Mouse (Mus musculus) testis, postnatal 10 days (tissue): Measurements from ENCODE around the gene Lexm.

Experiments used
- DNase-seq: peaks from one replicate; pipeline ENCODE4 v3.0.0; 2021; ENCODE audit warnings: low spot score

The Lexm gene

DNA sequence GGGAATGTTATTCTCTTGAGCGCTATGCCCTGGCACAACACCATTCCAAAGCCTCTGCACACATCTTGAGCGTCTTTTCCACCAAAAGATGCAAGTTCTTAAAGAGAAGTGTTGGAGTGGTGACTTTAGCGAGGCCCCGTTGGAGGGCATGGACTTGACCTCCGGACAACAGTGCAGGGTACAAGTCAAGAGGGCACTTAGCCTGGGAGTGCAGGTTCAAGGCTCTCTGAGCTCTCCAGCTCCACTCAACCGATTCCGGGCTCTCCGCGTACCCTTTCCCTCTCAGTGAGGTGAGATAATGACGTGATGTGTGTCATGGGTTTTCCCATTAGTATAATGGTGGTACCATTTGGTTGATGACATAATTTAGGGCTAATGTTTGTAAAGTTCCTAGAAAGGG is 7.2 kb upstream of the Lexm start:
- DNase-seq: no peak

DNA sequence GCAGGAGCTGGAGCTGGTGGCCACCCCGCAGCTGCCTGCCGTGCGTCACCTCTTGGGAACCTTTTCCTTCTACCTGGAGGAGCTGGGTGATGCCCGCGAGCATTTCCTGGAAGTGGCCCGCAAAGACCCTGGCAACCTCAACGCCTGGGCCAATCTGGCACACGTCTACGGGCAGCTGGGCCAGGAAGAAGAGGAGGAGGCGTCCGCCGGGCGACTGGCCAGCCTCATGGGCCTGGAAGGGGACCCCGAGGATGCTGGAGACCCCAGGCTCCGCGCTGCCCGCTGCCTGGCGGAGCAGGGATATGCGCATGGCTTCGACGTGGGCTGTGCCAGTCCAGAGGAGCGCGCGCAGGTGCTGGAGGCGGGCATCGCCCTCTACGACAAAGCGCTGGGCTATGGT is 5.7 kb upstream of the Lexm start:
- no peak for DNase-seq

DNA sequence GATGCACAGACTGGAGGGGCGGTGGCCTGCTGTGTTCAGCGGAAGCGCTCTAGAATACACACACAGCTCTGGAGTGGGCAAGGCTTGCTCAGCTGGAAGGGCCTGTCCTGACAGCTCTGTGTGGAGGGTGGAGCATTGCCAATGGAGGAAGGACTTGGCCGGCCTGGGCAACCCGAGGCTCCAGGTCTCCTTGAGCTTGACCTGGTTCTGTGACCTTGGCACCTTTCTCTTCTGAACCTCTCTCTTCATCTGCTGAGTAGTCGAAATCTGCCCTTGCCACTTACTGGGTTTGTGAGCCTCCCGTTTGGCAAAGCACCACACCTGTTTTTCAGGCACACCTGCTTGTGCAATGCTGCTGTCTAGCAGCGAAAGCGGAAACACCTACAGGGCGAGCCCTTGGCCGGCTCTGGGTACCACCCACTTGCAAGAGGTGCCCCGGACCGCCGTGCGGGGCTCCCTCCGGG is 5.0 kb upstream of the Lexm start, which contains the start of gene Ttc22:
TSS of gene Ttc22 (plus strand) at position 403 of the 464 bp plus-strand sequence.
- DNase-seq: no peak

DNA sequence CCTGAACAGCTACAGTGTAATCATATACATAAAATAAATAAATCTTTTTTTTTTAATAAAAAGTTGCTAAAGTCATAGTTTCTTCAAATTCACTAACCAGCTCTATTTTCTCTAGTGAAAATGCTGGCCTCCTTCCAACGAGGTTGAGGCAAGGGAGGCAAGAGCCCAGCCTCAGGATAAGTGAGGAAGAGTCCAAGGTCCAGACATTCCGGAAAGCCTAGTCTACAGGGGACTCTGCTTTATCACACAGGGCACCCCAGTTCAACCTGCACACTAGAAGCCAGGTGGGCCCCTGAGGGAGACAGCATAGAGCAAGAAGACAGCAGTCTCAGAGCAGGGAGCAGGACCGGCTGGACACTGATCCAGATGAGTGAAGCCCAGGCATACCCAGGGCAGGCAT is 4.4 kb upstream of the Lexm start:
- no peak for DNase-seq

DNA sequence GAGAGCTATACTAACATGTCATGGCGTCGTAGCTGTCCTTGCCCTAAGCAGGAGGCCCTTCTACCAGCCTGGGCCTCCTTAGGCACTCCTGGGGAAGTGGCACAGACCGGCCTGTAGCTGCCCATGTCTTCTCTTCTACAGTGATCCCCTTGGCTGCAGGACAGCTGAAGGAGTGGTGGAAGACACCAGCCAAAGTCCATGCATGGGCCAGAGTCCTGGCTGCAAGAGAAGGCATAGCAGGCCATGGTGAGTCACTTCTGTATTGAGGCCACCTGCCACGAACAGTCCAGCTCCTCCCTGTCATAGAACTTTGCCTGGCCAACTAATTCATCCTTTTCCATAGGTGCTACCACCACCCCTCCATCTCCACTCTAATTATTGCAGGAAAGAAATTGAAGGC is 1.9 kb upstream of the Lexm start:
- DNase-seq: no peak

DNA sequence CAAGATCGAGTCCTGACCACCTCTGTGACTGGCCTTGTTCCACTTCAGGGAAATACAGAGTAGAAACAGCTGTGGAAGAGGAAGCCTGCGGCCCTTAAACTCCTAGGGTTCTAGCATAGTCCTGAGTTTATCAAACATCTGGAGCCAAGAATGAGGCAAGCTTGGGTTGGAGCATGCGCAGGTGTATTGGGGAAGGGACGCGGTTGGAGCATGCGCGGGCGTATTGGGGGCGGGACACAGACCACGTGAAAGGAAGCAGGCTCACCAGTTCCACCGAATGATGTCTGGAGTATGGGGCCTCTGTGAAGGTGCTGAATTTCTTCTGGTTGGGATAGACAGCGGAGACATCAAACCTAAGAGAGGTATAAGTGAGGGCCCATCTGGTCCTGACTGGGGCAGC is 1.4 kb downstream of the Lexm start:
- DNase-seq: no peak

DNA sequence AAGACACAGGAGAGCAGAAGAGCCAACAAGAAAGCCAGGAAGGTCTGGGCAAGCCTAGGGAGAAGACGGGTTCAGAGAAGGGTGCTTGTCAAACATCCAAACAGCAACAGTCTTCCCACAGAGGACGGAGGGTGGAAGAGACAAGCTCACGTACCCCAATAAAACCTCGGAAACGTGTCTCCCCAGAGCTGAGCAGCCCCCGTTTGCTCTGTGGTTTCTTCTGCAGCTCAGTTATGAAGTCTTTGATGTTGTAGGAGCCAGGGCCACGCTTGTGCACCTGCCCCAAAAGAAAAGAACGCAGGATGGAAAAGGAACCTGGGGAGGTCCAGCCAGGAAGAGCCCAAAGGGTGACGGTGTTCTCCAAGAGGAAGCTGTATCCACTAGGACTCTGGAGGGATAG is 2.2 kb downstream of the Lexm start:
- DNase-seq: no peak

DNA sequence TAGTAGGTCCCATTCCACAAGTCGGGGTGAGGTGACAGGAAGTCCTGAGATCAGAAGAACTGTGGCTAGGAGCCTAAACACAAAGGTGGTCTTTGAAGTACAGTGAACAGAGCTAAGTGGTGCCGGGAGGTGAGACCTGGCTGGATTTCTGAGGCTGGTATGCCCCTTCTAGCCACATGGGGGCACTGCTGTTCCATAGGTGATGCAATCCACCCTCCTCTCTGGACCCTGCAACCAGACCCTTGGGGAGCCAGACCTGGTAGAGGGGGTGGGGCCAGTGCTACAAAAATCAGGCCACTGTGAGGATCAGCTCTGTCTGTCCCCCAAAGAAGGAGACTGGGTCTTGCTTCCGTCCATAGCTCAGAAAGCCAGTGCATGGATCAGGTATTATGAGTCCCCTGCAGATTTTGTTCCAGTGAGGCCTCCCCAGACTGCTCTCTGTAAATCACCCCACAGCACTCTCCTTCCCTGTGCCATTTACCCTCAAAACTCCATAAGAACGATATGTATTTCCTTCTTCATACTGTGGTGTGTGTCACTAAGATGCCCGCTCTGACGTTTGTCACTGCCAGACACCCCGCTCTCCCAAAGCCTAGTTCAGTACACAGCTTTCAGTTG is 2.8 kb downstream of the Lexm start:
- DNase-seq: peak; percentile 84

DNA sequence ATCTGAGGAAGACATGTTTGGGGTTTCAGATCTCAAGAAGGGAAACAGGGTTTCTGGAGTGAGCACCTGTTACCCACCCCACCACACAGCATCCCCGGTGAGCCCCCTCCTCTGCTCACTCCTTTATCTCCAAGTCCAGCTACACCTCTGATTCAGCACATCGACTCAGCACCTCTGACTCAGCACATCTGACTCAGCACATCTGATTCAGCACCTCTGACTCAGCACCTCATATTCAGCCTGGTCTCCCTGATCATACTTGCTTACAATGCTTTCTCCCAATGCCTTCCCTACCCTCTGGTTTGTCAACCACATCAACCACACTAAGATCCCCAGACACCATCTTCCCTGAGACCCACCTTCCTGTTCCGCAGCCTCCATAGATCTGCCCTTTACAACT is 3.5 kb downstream of the Lexm start:
- no peak for DNase-seq

DNA sequence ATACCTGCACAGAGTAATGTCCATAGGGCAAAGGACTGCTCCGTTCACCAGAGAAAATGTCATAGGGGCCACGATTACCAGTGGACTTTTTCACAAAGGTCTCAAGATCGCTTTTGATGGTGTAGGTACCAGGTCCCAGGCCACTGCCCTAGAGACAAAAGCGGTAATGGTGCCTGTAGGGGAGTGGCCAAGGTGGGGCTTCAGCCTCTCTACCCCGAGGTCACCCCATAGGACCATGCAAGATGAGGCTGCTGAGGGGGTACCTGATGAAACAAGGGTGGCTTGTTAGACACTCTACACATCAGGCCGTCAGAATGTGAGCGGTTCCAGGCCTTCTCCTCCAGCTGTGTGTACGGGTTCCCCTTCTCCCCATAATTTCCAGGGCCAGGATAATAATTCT is 3.9 kb downstream of the Lexm start:
- no peak for DNase-seq

DNA sequence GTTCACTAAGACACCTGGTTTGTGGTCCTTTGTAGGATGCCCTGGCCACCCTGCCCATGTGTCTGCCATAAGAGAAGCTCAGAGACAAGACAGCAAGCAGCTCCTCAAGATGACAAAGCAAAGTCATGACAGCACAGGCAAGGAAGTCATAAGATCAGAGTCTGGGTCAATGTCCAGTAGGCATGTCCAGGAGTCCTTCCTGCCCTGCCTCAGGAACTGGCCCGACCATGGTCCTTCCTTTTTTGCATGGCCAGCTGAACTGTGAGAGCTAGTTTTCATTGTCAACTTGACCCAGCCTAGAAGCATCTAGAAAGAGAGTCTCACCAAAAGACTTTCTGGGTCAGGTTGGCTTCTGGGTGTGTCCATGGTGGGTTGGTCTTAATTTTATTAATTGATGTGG is 9.1 kb downstream of the Lexm start:
- no peak for DNase-seq

DNA sequence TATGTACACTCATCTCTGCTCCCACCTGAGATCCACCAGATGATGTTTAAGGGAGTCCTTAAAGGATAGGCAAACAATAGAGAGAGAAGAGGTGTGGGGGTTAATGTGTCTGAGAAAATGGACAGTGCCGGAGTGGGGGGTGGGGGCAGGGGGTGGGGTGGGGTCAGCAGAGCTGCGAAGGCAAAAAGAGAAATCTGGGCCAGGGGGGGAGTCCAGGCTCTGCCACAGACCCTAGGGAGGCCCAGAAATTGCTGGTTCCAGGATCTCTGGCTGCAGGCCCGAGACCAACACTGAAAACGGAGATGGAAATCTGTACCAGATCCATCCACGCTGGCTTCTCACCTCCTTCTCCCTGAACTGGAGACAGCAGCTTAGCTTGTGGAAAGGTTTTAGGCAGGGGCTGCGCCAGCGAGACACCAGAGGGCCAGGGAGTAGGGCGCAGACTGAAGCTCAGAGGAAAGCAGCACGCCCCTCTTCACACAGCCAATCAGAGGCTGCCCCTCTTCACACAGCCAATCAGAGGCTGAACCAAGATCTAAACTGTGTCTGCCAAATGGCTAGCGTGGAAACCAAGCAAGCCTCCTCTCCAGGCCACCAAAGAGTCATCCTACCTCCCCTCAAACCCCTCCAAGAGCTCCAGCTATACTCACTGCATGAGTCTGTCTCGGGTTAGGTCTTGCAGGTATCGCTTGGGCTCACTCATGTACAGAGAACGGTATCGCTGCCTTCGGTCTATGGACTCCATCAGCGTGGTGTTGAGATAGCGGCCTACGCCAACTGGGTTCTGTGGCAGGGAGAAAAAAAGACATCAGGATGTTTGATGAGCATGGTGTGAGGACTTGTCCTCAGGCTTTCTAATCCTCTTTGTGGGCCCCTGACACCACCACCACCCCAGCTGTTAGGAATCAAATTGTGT is 10.1 kb downstream of the Lexm start:
- no peak for DNase-seq

DNA sequence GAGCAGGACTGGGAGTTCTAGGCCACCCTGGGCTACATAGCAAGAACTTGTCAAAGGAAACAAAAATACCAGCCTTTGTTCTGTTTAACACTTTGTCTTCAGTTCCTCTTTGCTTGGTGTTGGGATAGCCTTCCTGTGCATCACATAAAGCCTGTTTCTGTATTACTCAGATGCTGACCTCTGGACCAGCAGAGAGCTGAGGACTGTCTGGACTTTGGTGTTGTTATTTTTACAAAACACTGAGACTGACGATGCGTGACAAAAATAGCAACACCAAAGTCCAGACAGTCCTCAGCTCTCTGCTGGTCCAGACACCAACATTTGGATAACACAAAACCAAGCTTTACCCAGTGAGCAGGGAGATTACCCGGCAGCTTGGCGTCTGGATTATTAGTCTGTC is 16.3 kb downstream of the Lexm start:
- no peak for DNase-seq

DNA sequence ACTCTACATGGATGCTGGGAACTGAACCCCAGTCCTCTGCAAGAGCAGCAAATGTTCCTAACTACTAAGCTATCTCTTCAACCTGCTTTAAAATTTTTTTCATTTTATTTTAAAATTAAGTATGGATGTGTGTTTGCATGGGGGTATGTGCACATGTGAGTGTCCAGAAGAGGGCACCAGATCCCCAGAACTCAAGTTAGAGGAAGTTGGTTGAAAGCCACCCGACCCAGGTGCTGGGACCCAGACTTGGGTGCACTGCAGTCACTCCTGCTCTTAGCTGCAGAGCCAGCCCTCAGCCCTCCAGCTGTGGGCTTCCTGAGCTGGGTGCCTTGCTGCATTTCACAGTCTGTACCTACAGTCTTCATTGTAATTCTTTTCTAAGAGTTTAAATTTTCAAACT is 17.6 kb downstream of the Lexm start:
- no peak for DNase-seq

DNA sequence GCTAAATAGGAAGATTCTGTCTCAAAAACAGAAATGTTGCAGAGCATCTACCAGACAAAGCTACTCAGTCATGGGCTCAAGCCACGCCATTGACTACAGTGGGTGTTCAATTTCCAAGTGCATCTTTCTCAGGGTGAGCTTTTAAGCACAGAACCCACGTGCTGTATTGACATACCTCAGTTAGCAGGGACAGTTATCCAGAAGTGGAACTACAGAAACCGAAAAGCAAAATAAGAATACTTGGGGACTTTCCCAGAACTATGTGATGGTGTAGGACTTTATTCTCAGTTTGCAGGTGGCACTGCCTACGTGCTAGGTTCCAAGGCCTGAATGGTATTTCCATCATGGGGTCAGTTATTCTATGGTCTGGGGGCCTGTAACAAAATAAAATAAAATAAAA is 19.3 kb downstream of the Lexm start:
- no peak for DNase-seq

DNA sequence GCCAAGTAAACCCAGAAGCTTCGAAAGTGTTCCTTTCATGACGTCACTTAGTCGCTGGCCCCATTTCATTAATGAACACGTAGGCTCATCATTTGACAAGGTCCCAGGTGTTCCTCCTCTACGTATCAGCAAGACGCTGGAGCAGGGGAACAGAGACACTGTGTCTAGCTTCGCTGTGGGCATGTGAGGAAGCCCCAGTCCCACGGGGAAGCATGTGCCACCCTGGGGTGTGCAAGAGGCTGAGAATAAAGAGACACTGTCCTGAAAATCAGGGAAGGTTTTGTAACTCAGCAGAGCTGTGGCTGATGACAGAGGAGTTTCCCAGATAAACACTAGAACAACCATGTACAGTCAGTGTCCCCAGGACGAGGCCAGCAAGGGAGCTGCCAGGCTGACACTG is 20.0 kb downstream of the Lexm start:
- no peak for DNase-seq

DNA sequence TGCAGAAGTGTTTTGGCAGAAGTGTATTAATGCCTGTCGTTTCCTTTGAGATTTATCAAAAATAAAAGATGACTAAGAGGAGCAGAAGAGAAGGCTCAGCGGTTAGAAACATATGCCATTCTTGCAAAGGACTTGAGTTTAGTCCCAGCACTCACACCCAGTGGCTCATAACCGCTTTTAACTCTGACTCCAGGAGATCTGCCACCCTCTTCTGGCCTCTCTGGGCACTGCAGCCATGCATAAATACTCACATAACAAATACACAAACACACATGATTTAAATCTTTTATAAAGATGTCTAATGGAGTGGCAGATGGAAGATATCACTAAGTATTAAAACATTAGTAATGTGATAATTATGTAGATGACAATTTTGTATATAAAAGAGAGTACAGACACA is 20.8 kb downstream of the Lexm start:
- DNase-seq: no peak

DNA sequence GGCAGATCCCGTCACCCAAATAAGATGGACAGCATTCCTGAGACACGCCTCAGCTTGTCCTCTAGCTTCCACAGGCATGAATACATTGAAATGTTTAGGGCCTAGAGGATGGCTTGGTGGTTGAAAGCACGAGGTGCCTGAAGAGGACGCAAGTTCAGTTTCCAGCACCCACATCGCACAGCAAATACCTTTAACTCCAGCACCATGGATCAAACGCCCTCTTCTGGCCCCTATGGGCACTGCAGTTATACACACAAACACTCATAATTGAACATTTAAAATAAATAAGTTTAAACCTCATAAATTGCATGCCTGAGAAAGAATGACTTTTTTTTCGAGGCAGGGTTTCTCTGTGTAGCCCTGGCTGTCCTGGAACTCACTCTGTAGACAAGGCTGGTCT is 23.4 kb downstream of the Lexm start:
- DNase-seq: no peak

DNA sequence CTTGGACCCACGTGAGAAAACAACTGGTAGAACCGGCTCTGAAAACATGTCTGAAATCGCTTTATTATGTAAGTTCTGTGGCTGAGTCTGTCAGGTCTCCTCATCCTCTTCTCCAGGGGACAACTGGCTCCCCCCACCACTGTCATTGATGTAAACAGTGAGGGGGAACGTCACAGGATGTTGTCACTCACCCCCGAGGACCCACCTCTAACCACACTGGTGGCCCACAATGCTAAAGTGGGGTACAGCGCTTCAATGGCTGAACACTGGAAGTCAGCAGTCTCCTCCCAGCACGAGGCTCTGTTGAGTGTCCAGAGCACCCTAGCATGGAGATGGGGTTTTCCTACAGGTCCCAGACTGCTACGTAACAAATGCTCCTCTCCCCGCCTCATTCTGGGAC is 26.2 kb downstream of the Lexm start:
- no peak for DNase-seq

DNA sequence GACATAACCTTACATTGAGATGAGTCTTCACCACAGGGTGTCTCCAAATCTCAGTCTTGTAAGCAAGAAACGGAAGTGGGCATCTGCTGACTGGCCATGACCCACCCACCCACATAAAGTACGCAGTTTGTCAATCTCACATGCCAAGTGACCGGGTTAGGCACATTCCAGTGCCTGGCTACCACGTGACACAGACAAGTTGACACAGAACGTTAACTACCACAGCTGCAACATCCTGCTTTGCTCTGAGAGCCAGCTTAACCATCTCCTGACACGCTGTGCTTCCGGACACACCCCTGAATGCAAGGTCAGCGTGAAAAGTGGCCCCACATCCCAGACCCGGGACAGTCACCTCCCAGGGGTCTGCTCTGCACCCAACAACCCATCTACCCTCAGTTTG is 26.9 kb downstream of the Lexm start:
- DNase-seq: no peak

DNA sequence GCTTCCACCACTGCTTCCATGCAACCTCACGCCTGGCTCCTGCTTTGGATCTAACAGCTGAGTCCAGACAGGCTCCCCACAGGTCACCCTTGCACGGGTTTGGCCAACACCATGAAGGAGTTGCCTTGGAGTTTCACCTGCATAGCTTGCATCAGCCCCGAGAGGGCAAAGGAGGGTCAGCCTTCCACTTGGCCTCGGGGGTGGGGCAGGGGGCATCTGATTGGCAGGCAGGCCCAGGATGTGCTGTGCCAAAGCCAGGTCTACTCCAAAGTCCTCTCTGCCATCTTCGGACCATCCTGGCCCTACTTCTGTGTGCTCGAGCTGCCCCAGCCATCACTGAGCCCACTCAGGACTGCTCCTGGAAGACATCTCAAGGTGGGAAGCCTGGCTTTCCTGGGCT is 30.0 kb downstream of the Lexm start:
- DNase-seq: no peak

DNA sequence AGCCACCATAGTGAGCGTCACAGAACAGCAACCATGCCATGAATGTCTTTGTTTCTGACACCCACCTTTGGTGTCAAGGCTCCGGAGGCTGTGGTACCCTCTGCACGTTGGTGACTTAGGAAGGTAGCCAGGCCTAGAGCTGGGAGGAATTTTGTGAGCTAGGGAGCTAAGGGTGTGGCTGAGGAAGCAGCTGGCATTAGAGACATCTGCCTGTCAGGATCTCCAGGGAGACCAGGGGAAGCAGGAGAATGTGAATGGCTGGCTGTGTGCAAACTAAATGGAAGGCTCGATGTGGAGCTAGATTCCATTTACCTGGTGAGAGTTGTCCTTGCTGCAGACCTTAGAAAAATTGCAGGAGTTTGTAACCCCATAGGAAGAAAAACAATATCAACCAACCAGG is 32.4 kb downstream of the Lexm start:
- no peak for DNase-seq

DNA sequence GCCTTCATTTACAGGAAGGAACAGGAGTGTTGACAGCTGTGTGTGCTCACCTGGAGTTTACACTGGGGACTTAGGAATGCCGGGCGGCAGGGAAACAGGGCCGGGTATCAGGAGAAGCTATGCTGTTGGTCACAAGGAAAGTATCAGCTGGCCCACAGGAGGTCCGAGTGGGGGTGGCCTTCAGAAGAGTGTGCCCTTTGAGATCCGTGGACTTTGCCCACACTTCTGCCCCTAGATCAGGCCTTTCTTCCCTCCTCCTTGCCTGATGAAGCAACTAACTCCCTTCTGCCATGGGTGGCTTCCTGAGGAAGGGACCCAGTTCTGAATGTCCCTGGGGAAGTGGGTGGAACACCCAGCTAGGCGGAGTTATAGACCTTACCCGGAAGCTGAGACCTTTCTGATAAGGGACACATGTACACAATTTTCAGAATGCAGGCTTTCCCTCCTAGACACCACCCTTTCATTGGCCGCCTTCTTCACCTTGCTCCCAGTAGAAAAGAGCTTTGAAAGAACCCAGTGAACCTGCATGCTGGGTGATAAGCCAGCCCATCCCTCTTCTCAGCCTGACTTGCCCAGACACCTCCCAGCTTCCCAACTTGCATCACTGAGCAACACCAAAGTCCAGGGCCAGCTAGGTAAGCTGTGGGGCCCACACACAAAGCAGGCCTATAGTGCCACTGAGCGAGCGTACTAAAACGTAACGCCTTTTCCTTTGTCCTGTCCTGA is 34.5 kb downstream of the Lexm start:
- no peak for DNase-seq
